Mouse (Mus musculus): ENCODE data around the gene Tmem52.

GRCm38 (mm10) chr4:155517948-155518517 is 49.1 kb downstream of the Tmem52 start:
- no peak for TF ChIP-seq USF1 (IDR thresholded peaks at IDR 0.05; ENCODE audit: low read depth)
- no peak for TF ChIP-seq E2F4 (IDR thresholded peaks at IDR 0.05; ENCODE audit: insufficient read depth)
- no peak for TF ChIP-seq TCF12 (IDR thresholded peaks at IDR 0.05; ENCODE audit: insufficient read depth, poor library complexity, severe bottlenecking)
- TF ChIP-seq MAX (IDR thresholded peaks at IDR 0.05; ENCODE audit: low read depth), result no peak
- no peak for TF ChIP-seq POLR2A (IDR thresholded peaks at IDR 0.05; ENCODE audit: insufficient read length, low read depth)
- no peak for TF ChIP-seq POLR2AphosphoS2 (IDR thresholded peaks at IDR 0.05; ENCODE audit: insufficient read length, low read depth)
- no peak for TF ChIP-seq SRF (IDR thresholded peaks at IDR 0.05; ENCODE audit: control insufficient read depth, insufficient read length, low read depth)
- no peak for TF ChIP-seq REST (IDR thresholded peaks at IDR 0.05; ENCODE audit: insufficient read depth, insufficient read length)
- TF ChIP-seq TCF3 (IDR thresholded peaks at IDR 0.05; ENCODE audit: insufficient read length, low read depth), result no peak
